Mouse (Mus musculus) ES-E14 (cell line): ENCODE results near the gene Nkiras2.

ENCODE experiments used
- CHD2 ChIP-seq: IDR thresholded peaks from 2 replicates; pipeline ENCODE4 v1.6.1; 2014; ENCODE audit warnings: mild to moderate bottlenecking, low read depth, low read length, inconsistent platforms
- HCFC1 ChIP-seq: IDR thresholded peaks from 2 replicates; pipeline ENCODE4 v1.6.1; 2012; ENCODE audit warnings: low read length, inconsistent platforms, borderline replicate concordance; ENCODE audit not compliant: insufficient read depth
- MAFK ChIP-seq: IDR thresholded peaks from 2 replicates; pipeline ENCODE4 v1.6.1; 2014; ENCODE audit warnings: mild to moderate bottlenecking, low read depth, low read length, inconsistent platforms; ENCODE audit not compliant: insufficient read depth
- ZC3H11A ChIP-seq: IDR thresholded peaks from 2 replicates; pipeline ENCODE4 v1.6.1; 2012; ENCODE audit warnings: low read depth, mild to moderate bottlenecking, inconsistent platforms, low read length, borderline replicate concordance
- ZNF384 ChIP-seq: IDR thresholded peaks from 2 replicates; pipeline ENCODE4 v1.6.1; 2012; ENCODE audit warnings: low read depth, low read length, inconsistent platforms

- TF ChIP-seq ZC3H11A (no peak), MAFK (no peak), HCFC1 (no peak), CHD2 (no peak), ZNF384 (no peak)
Measured at GRCm38 (mm10) chr11:100648405-100648804, 29.4 kb downstream of the Nkiras2 start.
